16 mouse cellular contexts compared by ENCODE assay signal in genomic region chr1:77175214-77175613, GRCm38 (mm10).
A peak's percentile ranks its signal among the peaks of the same experiment; 100 is the strongest.
DNase-seq lines count a peak whose midpoint lies in the region; ATAC-seq lines count a peak whose summit lies in the region.
"Had no signal": no experiment of that assay in that cellular context is flagged by ENCODE, and none has a peak within 500 bp of the region (broad histone marks: within the 10 kb centered on the region; RNA-seq: fewer than 3 reads in every experiment).

No protein-coding gene starts in this region.

- DNase-seq in heart, adult 11 months = peak; percentile 18
- no peak for DNase-seq in heart, postnatal 4 days
- DNase-seq in layer of hippocampus, postnatal 36 days = peak; percentile 2 to 19
- no peak for DNase-seq in layer of hippocampus, adult 9-10 months (ENCODE audit: low spot score)
- peak; percentile 30 to 36 for DNase-seq in right cerebral cortex, postnatal 10 days (ENCODE audit: low spot score in 2 of 2)
- DNase-seq in right cerebral cortex, postnatal 4 days = no peak
- DNase-seq: adrenal gland, postnatal 10 days; cerebellum, adult 18-20 months; cerebellum, adult 9-11 months; cerebellum, postnatal 36 days; forebrain, postnatal 0 days; gastrocnemius, postnatal 36 days; heart, adult 18-20 months; heart, postnatal 10 days had no signal

- no peak for ATAC-seq in inflammation-experienced regulatory T-cells, adult 6 months
- ATAC-seq: forebrain, embryonic 13.5 days; forebrain, postnatal 0 days had no signal

Comparison
In these comparisons a context has a peak if more than half of its experiments do, and no peak if none do; other contexts are left out.
1. DNase-seq: peak in heart, adult 11 months (single experiment), layer of hippocampus, postnatal 36 days (2 of 2) and right cerebral cortex, postnatal 10 days (2 of 2); none in heart, postnatal 4 days (single experiment), layer of hippocampus, adult 9-10 months (single experiment) and right cerebral cortex, postnatal 4 days (single experiment).